Mouse (Mus musculus): ENCODE data around the gene Mn1.

Mn1 gene

DNA sequence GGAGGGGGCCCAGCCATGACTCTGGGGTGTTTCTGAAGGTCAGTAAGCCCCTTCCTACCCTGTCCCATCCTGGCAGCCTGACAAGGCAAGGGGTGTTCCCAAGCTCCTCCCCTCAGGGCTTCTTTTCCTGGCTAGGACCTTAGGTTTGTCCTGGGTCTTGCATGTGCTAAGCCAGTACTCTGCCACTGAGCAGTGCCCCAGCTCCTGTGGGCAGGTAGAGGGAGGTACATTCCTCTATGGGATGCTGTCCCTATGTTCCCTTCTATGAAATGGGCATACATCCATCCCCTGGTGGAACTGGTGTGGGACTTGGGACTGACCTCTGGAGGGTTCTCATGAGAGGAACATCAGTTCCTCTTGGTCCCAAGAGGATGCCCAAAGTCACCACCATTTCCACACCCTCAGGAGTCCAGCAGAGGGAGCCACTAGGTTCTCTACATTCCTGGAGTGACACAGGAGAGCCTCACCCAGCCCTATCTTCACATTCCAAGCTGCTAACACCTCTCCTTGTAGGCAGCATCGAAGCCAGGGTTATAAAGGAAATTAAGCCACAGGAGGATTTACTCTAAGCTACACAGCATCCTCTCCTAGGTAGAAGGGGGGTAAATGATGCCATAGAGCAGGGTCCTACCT is 7.6 kb upstream of the Mn1 start:
- DNase-seq (ENCODE audit: low read depth, low spot score), result peak; percentile 31

- no peak for DNase-seq (ENCODE audit: low read depth, low spot score)
Observed at GRCm38 (mm10) chr5:111410665-111411064, 6.5 kb upstream of the Mn1 start.

GRCm38 (mm10) chr5:111414192-111414591 is 3.0 kb upstream of the Mn1 start:
- DNase-seq (ENCODE audit: low read depth, low spot score), result peak; percentile 68

DNA sequence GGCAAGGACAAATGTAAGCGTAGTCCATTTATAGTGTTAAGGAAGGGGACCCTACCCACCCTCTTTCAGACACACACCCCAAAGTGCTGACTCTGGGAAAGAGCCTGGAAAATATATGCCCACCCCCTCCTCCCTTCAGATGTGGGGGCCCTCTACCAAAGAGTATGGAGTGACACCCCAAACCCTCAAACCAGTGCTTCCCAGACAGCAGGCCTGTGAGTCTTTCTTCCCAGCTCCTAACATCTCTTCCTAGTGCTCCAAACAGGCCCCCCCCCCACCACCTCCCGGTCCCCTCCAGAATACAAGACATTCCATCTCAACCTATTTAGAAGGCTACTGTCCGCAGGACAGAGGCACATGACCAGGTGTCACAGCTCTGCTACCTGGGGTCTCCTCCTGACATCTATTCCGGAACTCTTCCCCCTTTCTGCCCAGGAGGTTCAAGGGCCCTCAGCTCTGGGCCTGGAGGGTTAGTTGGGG is 2.4 kb upstream of the Mn1 start:
- no peak for DNase-seq (ENCODE audit: low read depth, low spot score)

- no peak for DNase-seq (ENCODE audit: low read depth, low spot score)
Observed at GRCm38 (mm10) chr5:111415575-111415974, 1.6 kb upstream of the Mn1 start.

- no peak for DNase-seq (ENCODE audit: low read depth, low spot score)
Observed at GRCm38 (mm10) chr5:111416048-111416447, 1.1 kb upstream of the Mn1 start.

DNA sequence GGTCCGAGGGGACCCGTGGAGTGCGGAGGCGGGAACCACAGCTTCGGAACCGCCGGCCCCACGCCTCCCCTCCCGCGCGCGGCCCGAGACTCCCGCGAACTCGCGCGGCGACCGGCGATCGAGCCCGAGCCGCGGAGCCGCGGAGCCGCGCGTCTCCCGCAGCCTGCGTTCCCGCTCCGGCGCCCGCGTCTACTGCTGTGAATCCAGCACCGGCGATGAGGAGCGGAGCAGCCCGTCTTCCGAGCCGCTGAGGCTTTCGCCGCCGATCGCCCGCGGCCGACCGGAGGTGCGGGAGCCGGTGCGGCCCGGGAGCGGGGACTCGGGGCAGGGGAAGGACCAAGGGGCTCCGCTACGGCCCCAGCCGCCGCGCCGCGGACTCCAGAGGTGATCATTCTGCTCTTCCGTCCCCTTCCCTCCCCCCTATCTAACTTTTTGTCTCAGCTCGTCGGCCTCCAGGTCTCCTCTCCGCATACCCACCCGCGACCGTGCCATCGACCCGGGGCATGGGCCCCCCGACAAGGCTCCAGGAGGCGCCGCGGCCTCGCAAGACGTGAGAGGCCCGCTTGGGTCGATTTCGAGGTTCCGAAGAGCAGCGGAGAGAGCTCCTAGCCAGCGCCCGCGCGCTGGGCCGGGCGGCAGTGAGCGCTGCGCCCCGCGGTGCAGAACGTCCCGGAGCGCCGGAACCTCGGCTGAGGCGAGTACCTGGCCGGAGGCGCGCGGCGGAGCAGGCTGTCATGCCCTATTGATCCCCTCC is 393 bp downstream of the Mn1 start:
- no peak for DNase-seq (ENCODE audit: low read depth, low spot score)

GRCm38 (mm10) chr5:111418202-111419120 is 1.3 kb downstream of the Mn1 start:
- DNase-seq (ENCODE audit: low read depth, low spot score), result no peak

GRCm38 (mm10) chr5:111419121-111419881 is 2.1 kb downstream of the Mn1 start:
- DNase-seq (ENCODE audit: low read depth, low spot score), result no peak

DNA sequence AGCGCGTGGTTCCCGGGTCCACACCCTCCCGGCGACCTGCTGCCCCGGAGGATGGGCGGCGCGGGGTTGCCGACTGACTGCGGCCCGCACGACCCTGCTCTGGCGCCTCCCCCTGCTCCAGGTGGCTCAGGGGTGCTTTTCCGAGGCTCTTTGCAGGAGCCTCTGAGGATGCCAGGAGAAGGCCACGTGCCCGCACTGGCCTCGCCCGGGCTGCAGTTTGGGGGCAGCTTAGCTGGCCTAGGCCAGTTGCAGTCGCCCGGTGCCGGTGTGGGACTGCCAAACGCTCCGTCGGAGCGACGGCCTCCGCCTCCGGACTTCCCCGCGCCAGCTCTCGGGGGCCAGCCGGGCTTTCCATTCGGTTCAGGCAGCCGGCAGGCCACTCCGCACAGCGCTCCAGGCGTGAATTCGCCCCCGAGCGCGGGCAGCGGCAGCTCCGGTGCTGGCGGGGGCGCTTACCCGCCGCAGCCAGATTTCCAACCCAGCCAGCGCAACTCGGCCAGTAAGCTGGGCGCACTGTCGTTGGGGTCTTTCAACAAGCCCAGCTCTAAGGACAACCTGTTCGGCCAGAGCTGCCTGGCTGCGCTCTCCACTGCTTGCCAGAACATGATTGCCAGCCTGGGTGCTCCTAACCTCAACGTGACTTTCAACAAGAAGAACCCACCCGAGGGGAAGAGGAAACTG is 3.0 kb downstream of the Mn1 start:
- no peak for DNase-seq (ENCODE audit: low read depth, low spot score)

DNA sequence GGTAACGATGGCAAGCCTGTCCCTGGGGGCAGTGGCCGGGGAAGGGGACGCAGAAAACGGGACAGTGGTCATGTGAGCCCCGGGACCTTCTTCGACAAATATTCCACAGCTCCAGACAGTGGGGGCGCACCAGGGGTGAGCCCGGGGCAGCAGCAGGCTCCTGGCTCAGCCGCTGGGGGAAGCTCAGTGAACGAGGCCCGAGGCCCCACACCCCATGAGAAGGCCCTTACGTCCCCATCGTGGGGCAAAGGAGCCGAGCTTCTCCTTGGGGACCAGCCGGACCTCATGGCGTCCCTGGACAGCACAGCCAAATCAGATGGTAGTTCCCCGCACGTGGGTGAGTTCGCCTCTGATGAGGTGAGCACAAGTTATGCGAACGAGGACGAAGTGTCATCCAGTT is 3.7 kb downstream of the Mn1 start:
- DNase-seq (ENCODE audit: low read depth, low spot score), result no peak

- no peak for DNase-seq (ENCODE audit: low read depth, low spot score)
Observed at GRCm38 (mm10) chr5:111421424-111421823, 4.3 kb downstream of the Mn1 start.

GRCm38 (mm10) chr5:111422058-111422800 is 5.1 kb downstream of the Mn1 start:
- no peak for DNase-seq (ENCODE audit: low read depth, low spot score)

GRCm38 (mm10) chr5:111423011-111423410 is 5.8 kb downstream of the Mn1 start:
- no peak for DNase-seq (ENCODE audit: low read depth, low spot score)

DNA sequence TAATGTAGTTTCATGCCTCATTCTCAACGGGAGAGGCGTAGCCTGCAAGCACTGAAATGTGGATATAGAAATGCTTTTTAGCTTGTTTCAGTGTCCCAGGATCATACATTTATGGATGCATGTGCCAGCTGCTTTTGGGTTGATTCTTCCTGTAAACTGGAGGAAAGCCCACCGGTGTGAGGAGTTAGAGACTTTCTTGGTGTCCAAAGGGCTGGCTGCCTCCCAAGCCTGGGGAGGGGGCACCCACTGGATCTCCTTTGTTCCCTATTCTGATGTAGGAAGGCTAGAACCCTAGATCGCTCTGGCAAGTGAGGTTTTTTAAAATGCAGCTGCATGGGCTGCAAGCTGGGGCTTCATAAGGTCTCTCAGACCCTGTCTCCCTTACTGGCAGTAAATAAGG is 6.5 kb downstream of the Mn1 start:
- no peak for DNase-seq (ENCODE audit: low read depth, low spot score)

GRCm38 (mm10) chr5:111425813-111426212 is 8.7 kb downstream of the Mn1 start:
- no peak for DNase-seq (ENCODE audit: low read depth, low spot score)

- no peak for DNase-seq (ENCODE audit: low read depth, low spot score)
Observed at GRCm38 (mm10) chr5:111426249-111426648, 9.1 kb downstream of the Mn1 start.

DNA sequence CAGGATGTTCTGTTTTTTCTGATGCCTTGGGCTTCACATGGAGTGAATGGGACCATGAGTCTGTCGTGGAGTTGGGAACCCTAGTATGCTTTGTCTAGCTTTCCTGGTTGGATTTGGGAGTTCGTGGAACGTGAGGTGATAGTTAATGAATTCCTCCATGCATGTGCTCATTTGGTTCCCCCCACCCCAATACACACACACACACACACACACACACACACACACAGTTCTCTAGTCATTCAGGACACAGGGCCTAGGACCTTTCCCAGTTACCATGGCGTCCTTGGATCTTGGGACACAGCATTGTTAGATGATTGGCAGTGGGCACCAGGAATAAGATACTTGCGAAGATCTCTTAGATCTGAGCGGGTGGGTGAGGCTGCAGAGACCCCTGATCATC is 11.7 kb downstream of the Mn1 start:
- DNase-seq (ENCODE audit: low read depth, low spot score), result no peak

GRCm38 (mm10) chr5:111429726-111430125 is 12.6 kb downstream of the Mn1 start:
- DNase-seq (ENCODE audit: low read depth, low spot score), result no peak

Measured in A20 (cell line).